Mouse (Mus musculus) urinary bladder, postnatal 4 days (tissue): Measurements from ENCODE around the gene Rabggtb.
"Not testable (repeated sequence)": the region's sequence is repeated elsewhere in the genome, so short reads cannot be mapped to it uniquely, and the experiment has no call there.

Experiments used
- DNase-seq, 2 experiments: peaks; one replicate each; pipeline ENCODE4 v3.0.0; 2021 to 2022; ENCODE audit warnings: low spot score in 2 of 2

Rabggtb gene

GRCm38 (mm10) chr3:153864636-153865429 is 48.0 kb downstream of the Rabggtb start:
- DNase-seq = no peak

- no peak for DNase-seq
Measured at GRCm38 (mm10) chr3:153863816-153864215, 49.0 kb downstream of the Rabggtb start.

- DNase-seq = not testable (repeated sequence)
Measured at GRCm38 (mm10) chr3:153860392-153860791, 52.4 kb downstream of the Rabggtb start.

- DNase-seq = no peak
Measured at GRCm38 (mm10) chr3:153858350-153859001, 54.3 kb downstream of the Rabggtb start.
